Mouse (Mus musculus) forebrain, embryonic 15.5 days (tissue): ENCODE results near the gene Syvn1. TPM values are rescaled to one million over a fixed set of nuclear protein-coding genes. Genes with fewer than 3 reads are reported as not detected.

Experiments
- ATAC-seq: fragments of 200-750 bp; cut with Nextera tagmentation; replicated peaks from 2 replicates; pipeline ENCODE4 v1.8.0; 2017; ENCODE audit warnings: mild to moderate bottlenecking, moderate TSS enrichment, moderate library complexity
- H3K27ac ChIP-seq: fragments of 300-500 bp; sonication (generic); replicated peaks from 2 replicates; pipeline ENCODE4 v1.5.1; 2015; ENCODE audit warnings: mild to moderate bottlenecking, inconsistent platforms
- H3K27me3 ChIP-seq: fragments of 300-500 bp; sonication (generic); 2 replicates; pipeline ENCODE4 v1.6.1; 2015; ENCODE audit warnings: inconsistent platforms
- H3K36me3 ChIP-seq: fragments of 300-500 bp; sonication (generic); 2 replicates; pipeline ENCODE4 v1.6.1; 2015; ENCODE audit warnings: mild to moderate bottlenecking, inconsistent platforms
- H3K4me1 ChIP-seq: fragments of 300-500 bp; sonication (generic); 2 replicates; pipeline ENCODE4 v1.6.1; 2015; ENCODE audit warnings: inconsistent platforms
- H3K4me2 ChIP-seq: fragments of 300-500 bp; sonication (generic); replicated peaks from 2 replicates; pipeline ENCODE4 v1.6.1; 2015; ENCODE audit warnings: mild to moderate bottlenecking, inconsistent platforms
- H3K4me3 ChIP-seq: fragments of 300-500 bp; sonication (generic); 2 replicates; pipeline ENCODE4 v1.5.1; 2015; ENCODE audit warnings: mild to moderate bottlenecking, inconsistent platforms
- H3K9ac ChIP-seq: fragments of 300-500 bp; sonication (generic); replicated peaks from 2 replicates; pipeline ENCODE4 v1.6.1; 2015; ENCODE audit warnings: mild to moderate bottlenecking, inconsistent platforms
- H3K9me3 ChIP-seq: fragments of 300-500 bp; sonication (generic); 2 replicates; pipeline ENCODE4 v1.6.1; 2016; ENCODE audit warnings: inconsistent platforms
- WGBS: fragments of 180-500 bp; shearing (Covaris S2); methylation state at CpG from one replicate; pipeline ENCODE4 v1.1.7; 2015; ENCODE audit warnings: mixed read lengths; 5-methylcytosine and 5-hydroxymethylcytosine counted together
- polyA plus RNA-seq: library from polyadenylated mRNA; unstranded; fragments of >200 nt; fragmentation: Nextera tagmentation; extraction: Ambion mirVana; gene quantifications from 2 replicates; pipeline ENCODE4 v1.2.1, GENCODE M21; 2015

The Syvn1 gene
- polyA plus RNA-seq, 1 experiment from 2014 or later: 26.5 TPM

- 2% methylated on average over 33 of the region's 33 CpGs for WGBS
- ATAC-seq: peak; percentile 91
- peak within 1 kb of the TSS; percentile 70 for H3K9ac ChIP-seq
These were observed 30.4 kb downstream of the Syvn1 start, which contains the start of gene Vps51 for GRCm38 (mm10) chr19:6076564-6077393. Vps51 (minus strand) TSS chr19:6077231.

GRCm38 (mm10) chr19:6079983-6080480, 33.7 kb downstream of the Syvn1 start, which contains the start of gene Tmem262:
Tmem262 (plus strand) TSS chr19:6080033.
- no peak for ATAC-seq
- Histone ChIP-seq H3K36me3 (peaks cover 26% of the 10 kb centered on the region), H3K9me3 (no peaks in the 10 kb centered on the region), H3K27me3 (no peaks in the 10 kb centered on the region), H3K4me1 (peaks cover 29% of the 10 kb centered on the region), H3K4me2 (no peak within 1 kb of the TSS), H3K27ac (no peak within 1 kb of the TSS), H3K9ac (no peak within 1 kb of the TSS), H3K4me3 (no peak within 1 kb of the TSS)
- WGBS: 94% methylated on average over 12 of the region's 12 CpGs

More at GRCm38 (mm10) chr19:6076564-6077393, 30.4 kb downstream of the Syvn1 start, which contains the start of gene Vps51:
- Histone ChIP-seq H3K9me3 (no peaks in the 10 kb centered on the region), H3K4me1 (peaks cover 15% of the 10 kb centered on the region), H3K27ac (peak within 1 kb of the TSS; percentile 88), H3K27me3 (no peaks in the 10 kb centered on the region), H3K4me3 (peak within 1 kb of the TSS; percentile 69), H3K4me2 (peak within 1 kb of the TSS; percentile 95), H3K36me3 (peaks cover 18% of the 10 kb centered on the region)

DNA sequence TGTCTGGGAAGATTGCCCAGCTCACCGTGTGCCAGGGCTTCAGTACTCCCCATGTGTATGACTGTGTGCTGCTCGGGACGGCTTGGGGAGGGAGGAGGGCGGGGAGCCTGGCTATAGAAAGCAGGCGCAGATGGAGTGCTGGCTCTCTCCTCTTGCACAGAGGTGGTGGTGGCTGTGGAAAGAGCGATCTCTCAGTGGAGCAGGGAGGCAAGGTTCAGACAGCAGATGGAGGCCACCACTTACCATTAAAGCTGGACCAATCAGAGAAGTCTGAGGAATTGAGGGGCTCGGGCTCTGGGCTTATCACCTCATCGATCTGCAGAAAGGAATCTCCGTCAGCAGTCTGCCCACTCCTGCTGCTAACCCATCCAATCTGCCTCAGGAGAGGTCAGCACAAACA, 35.8 kb downstream of the Syvn1 start, which contains the start of gene Gm28374:
TSS of gene Gm28374 (minus strand) at position 101 of the 400 bp plus-strand sequence.
- H3K9ac ChIP-seq: no peak within 1 kb of the TSS
- H3K4me3 ChIP-seq: no peak within 1 kb of the TSS
- H3K36me3 ChIP-seq: peaks cover 26% of the 10 kb centered on the region
- no peak for ATAC-seq
- H3K9me3 ChIP-seq: no peaks in the 10 kb centered on the region
- no peak within 1 kb of the TSS for H3K4me2 ChIP-seq
- peaks cover 28% of the 10 kb centered on the region for H3K4me1 ChIP-seq
- no peaks in the 10 kb centered on the region for H3K27me3 ChIP-seq
- WGBS: 85% methylated on average over 9 of the region's 9 CpGs
- H3K27ac ChIP-seq: no peak within 1 kb of the TSS

- peaks cover 26% of the 10 kb centered on the region for H3K36me3 ChIP-seq
- H3K27me3 ChIP-seq: no peaks in the 10 kb centered on the region
- ATAC-seq: peak; percentile 89
- H3K4me2 ChIP-seq: peak within 1 kb of the TSS; percentile 95
- under 1% methylated on average over 58 of the region's 58 CpGs for WGBS
- peak within 1 kb of the TSS; percentile 63 for H3K9ac ChIP-seq
- H3K4me1 ChIP-seq: peaks cover 23% of the 10 kb centered on the region
- no peaks in the 10 kb centered on the region for H3K9me3 ChIP-seq
- H3K4me3 ChIP-seq: peak within 1 kb of the TSS; percentile 61
- H3K27ac ChIP-seq: 0 out of 2 replicates have a peak within 1 kb of the TSS, but pooled peaks have one; percentile 35
These were observed 38.3 kb downstream of the Syvn1 start, which contains the start of the genes Zfpl1 and Cdca5 for GRCm38 (mm10) chr19:6084478-6085248. Zfpl1 (minus strand) TSS chr19:6084956. Cdca5 (plus strand) TSS chr19:6084983.

DNA sequence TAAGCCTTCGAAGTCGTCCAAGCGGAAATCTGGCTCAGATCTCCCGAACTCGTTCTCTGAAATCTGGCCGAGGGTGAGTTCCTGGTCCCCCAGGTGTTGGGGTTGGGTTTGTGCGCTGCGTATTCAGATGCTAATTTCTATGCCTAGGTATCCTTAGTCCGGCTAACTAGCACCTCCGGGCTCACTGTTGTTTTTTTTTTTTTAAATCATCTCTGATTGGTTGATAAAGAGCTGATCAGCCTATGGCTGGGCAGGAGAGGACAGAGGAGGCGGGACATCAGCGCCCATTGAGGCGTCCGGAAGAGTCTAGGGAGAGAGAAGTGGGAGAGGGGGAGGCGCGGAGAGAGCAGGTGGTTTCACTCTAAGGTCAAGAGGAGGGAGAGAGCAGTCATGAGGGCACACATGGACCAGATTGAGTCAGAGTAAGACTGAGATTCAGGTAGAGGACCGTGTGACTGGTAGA, 39.1 kb downstream of the Syvn1 start:
- Histone ChIP-seq H3K4me2 (peak overlapping the region; percentile 95), H3K4me1 (peaks cover 23% of the 10 kb centered on the region), H3K4me3 (peak overlapping the region; percentile 61), H3K9ac (peak overlapping the region; percentile 41), H3K9me3 (no peaks in the 10 kb centered on the region), H3K27me3 (no peaks in the 10 kb centered on the region), H3K36me3 (peaks cover 21% of the 10 kb centered on the region), H3K27ac (no peak overlapping the region)
- peak; percentile 49 for ATAC-seq
- WGBS: under 1% methylated on average over 17 of the region's 17 CpGs

GRCm38 (mm10) chr19:6088841-6089240, 42.5 kb downstream of the Syvn1 start:
- no peak overlapping the region for H3K9ac ChIP-seq
- H3K27me3 ChIP-seq: no peaks in the 10 kb centered on the region
- no peak overlapping the region for H3K4me2 ChIP-seq
- peaks cover 16% of the 10 kb centered on the region for H3K4me1 ChIP-seq
- no peak overlapping the region for H3K27ac ChIP-seq
- no peak for ATAC-seq
- no peak overlapping the region for H3K4me3 ChIP-seq
- WGBS: 95% methylated on average over 13 of the region's 13 CpGs
- H3K9me3 ChIP-seq: no peaks in the 10 kb centered on the region
- H3K36me3 ChIP-seq: 0 out of 2 replicates have a peak, but pooled peaks cover 3% of the 10 kb centered on the region

DNA sequence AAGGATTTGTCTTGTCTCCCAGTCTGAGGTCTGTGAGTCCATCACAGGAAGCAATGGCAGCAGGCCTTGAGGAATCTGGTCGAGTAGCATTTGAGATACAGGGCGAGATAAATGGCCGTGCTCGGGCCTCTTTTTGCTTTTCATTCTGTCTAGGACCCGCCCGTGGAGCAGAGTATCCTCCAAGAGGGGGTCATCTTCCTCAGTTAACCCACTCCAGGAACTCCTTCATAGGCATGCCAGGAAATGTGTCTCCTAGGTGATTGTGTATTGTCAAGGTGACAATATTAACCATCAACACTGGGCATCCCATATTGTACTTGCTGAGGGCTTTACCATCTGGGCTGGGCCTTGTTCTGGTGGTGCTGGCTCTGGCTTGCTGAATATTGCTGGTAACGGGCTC, 47.7 kb downstream of the Syvn1 start, which contains the start of gene AC131692.1:
TSS of gene AC131692.1 (plus strand) at position 301 of the 400 bp plus-strand sequence.
- H3K4me1 ChIP-seq: no peaks in the 10 kb centered on the region
- no peak within 1 kb of the TSS for H3K4me3 ChIP-seq
- 94% methylated on average over 7 of the region's 7 CpGs for WGBS
- no peak within 1 kb of the TSS for H3K4me2 ChIP-seq
- H3K36me3 ChIP-seq: 0 out of 2 replicates have a peak, but pooled peaks cover 3% of the 10 kb centered on the region
- no peaks in the 10 kb centered on the region for H3K27me3 ChIP-seq
- no peak within 1 kb of the TSS for H3K27ac ChIP-seq
- no peak within 1 kb of the TSS for H3K9ac ChIP-seq
- H3K9me3 ChIP-seq: no peaks in the 10 kb centered on the region
- ATAC-seq: no peak

DNA sequence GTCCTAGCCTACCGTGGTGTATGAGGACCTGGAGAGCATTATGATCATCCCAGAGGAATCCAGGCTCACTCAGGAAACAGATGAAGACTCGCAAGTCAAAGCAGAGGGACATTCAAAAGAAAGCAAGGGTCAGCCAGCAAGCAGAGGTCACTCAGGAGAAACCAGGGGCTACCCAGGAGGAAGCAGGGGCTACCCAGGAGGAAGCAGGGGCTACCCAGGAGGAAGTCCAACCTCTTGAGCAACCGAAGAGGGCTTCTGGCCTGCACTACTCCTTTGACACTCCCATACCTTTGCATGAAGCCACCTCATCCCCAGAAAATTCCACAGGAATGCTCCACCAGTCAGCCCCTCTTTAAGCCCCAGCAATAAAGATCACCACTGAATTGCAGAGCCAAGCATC, 51.5 kb downstream of the Syvn1 start:
- no peak overlapping the region for H3K27ac ChIP-seq
- no peak overlapping the region for H3K9ac ChIP-seq
- no peaks in the 10 kb centered on the region for H3K4me1 ChIP-seq
- no peak overlapping the region for H3K4me2 ChIP-seq
- ATAC-seq: no peak
- H3K36me3 ChIP-seq: no peaks in the 10 kb centered on the region
- no peak overlapping the region for H3K4me3 ChIP-seq
- WGBS: 91% methylated on average over 3 of the region's 3 CpGs
- H3K9me3 ChIP-seq: no peaks in the 10 kb centered on the region
- H3K27me3 ChIP-seq: no peaks in the 10 kb centered on the region

DNA sequence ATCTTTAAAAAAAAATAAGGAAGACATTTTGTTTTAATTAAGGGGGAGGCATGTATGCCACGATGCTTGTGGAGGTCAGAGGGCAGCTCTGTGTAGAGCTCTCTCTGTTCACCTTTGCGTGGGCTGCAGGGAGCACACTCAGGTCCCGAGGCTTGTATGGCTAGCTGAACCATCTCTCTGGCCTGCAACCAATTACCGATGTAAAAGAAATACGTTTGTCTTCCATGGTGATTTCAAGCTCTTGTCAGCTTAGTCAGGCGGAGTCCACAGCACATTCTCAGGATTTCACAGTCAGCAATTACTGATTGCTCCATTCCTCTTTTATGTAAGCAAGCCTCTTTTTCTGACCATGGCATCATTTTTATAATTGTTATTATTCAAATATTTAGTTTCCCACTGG, 54.8 kb downstream of the Syvn1 start:
- Histone ChIP-seq H3K9ac (no peak overlapping the region), H3K4me3 (no peak overlapping the region), H3K4me1 (no peaks in the 10 kb centered on the region), H3K4me2 (no peak overlapping the region), H3K36me3 (no peaks in the 10 kb centered on the region), H3K27ac (no peak overlapping the region), H3K9me3 (no peaks in the 10 kb centered on the region), H3K27me3 (no peaks in the 10 kb centered on the region)
- ATAC-seq: no peak
- 83% methylated on average over 6 of the region's 6 CpGs for WGBS

DNA sequence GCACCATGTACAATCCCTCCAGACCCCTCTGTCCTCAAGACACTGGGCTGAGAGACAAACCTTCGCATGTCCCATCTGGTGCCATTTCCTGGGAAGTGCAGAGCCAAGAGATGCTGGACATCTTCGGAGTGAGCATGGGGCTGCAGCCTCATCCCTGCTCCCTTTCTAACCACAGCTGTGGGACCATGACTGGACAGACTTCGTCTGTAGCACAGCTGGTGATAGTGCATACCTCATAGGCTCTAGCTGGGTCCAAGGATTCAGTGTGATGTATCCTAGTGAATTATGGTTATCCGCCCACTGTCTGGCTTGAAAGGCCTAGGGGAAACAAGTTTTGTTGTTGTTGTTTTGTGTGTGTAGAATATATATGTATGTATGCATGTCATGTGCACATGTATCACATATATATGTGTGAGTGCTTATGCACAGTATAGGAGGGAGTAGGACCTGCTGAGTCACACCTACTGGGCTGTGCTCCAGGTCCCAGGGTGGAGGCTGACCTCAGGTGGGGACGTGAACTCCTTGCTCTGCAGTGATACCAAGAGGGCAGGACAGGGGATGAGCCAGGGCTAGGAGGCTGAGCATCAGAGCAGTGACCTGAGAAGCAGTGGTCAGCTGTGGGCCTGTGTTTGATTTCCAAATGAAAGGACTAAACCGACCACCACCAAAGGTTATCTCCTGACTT, 55.9 kb downstream of the Syvn1 start:
- no peak overlapping the region for H3K27ac ChIP-seq
- H3K9me3 ChIP-seq: no peaks in the 10 kb centered on the region
- ATAC-seq: no peak
- no peaks in the 10 kb centered on the region for H3K27me3 ChIP-seq
- H3K4me1 ChIP-seq: no peaks in the 10 kb centered on the region
- H3K4me2 ChIP-seq: no peak overlapping the region
- no peaks in the 10 kb centered on the region for H3K36me3 ChIP-seq
- H3K9ac ChIP-seq: no peak overlapping the region
- no peak overlapping the region for H3K4me3 ChIP-seq
- WGBS: 81% methylated on average over 6 of the region's 6 CpGs
